17 mouse cellular contexts compared by ENCODE assay signal in the genomic region with DNA sequence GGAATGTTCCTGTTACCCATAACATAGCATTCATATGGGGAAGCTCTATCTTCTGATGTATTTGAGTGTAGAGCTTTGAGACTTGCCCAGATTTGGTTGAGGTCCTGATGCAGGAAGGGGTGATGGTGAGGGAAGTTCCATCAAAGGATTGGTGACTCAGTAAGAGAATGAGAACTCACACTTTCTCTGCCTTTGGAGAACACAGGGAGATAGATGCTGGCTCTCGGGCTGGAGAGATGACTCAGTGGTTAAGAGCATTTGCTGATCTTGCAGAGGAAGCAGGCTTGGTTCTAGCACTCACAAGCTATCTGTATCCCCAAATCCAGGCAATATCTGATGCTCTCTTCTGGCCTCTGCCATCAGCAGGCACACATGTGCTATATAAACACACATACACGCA.
"Had no signal": no experiment of that assay in that cellular context is flagged by ENCODE, and none has a peak within 500 bp of the region (broad histone marks: within the 10 kb centered on the region; RNA-seq: fewer than 3 reads in every experiment).

No protein-coding gene starts in this region.

- H3K4me3 ChIP-seq: limb, embryonic 15.5 days; liver, embryonic 13.5 days; lung, embryonic 15.5 days; megakaryocyte, embryonic 14.5 days; midbrain, embryonic 15.5 days; neural tube, embryonic 12.5 days; stomach, embryonic 15.5 days had no signal

- H3K27ac ChIP-seq: kidney, postnatal 0 days; limb, embryonic 15.5 days; liver, embryonic 13.5 days; lung, embryonic 15.5 days; macrophage; midbrain, embryonic 15.5 days; neural tube, embryonic 12.5 days; stomach, embryonic 15.5 days had no signal

- DNase-seq: kidney, adult 11 months; kidney, adult 9 months; kidney, postnatal 36 days; layer of hippocampus, postnatal 36 days; liver, embryonic 13.5 days; liver, postnatal 0 days; lung, postnatal 14 days; thymus, adult 2 months; thymus, postnatal 25 days had no signal
